Mouse (Mus musculus) hindbrain, embryonic 14.5 days (tissue): ENCODE measurements around the gene Lamtor3. TPM values are rescaled to one million over a fixed set of nuclear protein-coding genes. Genes with fewer than 3 reads are reported as not detected.
"Not testable (repeated sequence)": the region's sequence is repeated elsewhere in the genome, so short reads cannot be mapped to it uniquely, and the experiment has no call there.

Experiments
- ATAC-seq: fragments of 200-750 bp; cut with Nextera tagmentation; 2 replicates; pipeline ENCODE4 v1.8.0; 2017; ENCODE audit warnings: moderate number of reproducible peaks, mild to moderate bottlenecking, moderate TSS enrichment, moderate library complexity; ENCODE audit not compliant: low FRiP score
- DNase-seq: peaks from one replicate; pipeline ENCODE4 v3.0.0-alpha.2; 2015; ENCODE audit warnings: low spot score
- H3K27ac ChIP-seq: fragments of 300-500 bp; sonication (generic); 2 replicates; pipeline ENCODE4 v1.5.1; 2014; ENCODE audit warnings: mild to moderate bottlenecking, moderate library complexity
- H3K27me3 ChIP-seq: fragments of 300-500 bp; sonication (generic); 2 replicates; pipeline ENCODE4 v1.6.1; 2014; ENCODE audit warnings: mild to moderate bottlenecking, low read length, mixed read lengths; ENCODE audit not compliant: control insufficient read depth, insufficient read depth
- H3K36me3 ChIP-seq: fragments of 300-500 bp; sonication (generic); replicated peaks from 2 replicates; pipeline ENCODE4 v1.6.1; 2014; ENCODE audit not compliant: control insufficient read depth, insufficient read depth
- H3K4me1 ChIP-seq: fragments of 300-500 bp; sonication (generic); replicated peaks from 2 replicates; pipeline ENCODE4 v1.6.1; 2014; ENCODE audit warnings: antibody characterized with exemption, low read length, mixed read lengths; ENCODE audit not compliant: control insufficient read depth, insufficient read depth
- H3K4me2 ChIP-seq: fragments of 300-500 bp; sonication (generic); replicated peaks from 2 replicates; pipeline ENCODE4 v1.6.1; 2014; ENCODE audit warnings: mild to moderate bottlenecking, moderate library complexity
- H3K4me3 ChIP-seq: fragments of 300-500 bp; sonication (generic); replicated peaks from 2 replicates; pipeline ENCODE4 v1.5.1; 2014; ENCODE audit warnings: mild to moderate bottlenecking, low read length
- H3K9ac ChIP-seq: fragments of 300-500 bp; sonication (generic); 2 replicates; pipeline ENCODE4 v1.6.1; 2014
- H3K9me3 ChIP-seq: fragments of 300-500 bp; sonication (generic); 2 replicates; pipeline ENCODE4 v1.6.1; 2016; ENCODE audit warnings: low read length; ENCODE audit not compliant: control insufficient read depth
- WGBS: fragments of 180-500 bp; shearing (Covaris S2); extraction: QIAGEN DNeasy Blood & Tissue Kit; methylation state at CpG from one replicate; pipeline ENCODE4 v1.1.7; 2014; 5-methylcytosine and 5-hydroxymethylcytosine counted together
- polyA plus RNA-seq: library from polyadenylated mRNA; unstranded; fragments of >200 nt; fragmentation: Nextera tagmentation; extraction: Ambion mirVana; gene quantifications from 2 replicates; pipeline ENCODE4 v1.2.1, GENCODE M21; 2014

Gene Lamtor3
- polyA plus RNA-seq, 1 experiment from 2014 or later, result 128 TPM

DNA sequence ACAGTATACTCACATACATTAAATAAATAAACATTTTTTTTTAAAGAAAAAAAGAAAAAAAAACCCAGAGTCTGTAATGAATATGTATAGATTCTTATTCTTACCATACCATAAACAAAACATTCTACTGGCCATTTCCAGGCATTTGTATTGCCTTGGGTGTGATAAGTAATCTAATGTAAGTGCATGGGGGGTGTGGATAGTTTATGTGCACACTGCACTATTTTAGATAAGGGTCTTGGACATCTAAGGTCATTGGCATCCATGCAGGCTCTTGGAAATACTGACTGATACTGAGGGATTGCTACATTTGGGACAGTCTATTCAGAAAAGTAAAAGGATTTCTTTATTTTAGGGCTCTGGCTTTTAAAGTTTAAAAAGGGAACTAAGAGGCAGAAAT, 23.2 kb downstream of the Lamtor3 start:
- Histone ChIP-seq H3K27me3 (no peaks in the 10 kb centered on the region), H3K36me3 (no peaks in the 10 kb centered on the region), H3K27ac (no peak overlapping the region), H3K4me1 (no peaks in the 10 kb centered on the region), H3K4me3 (no peak overlapping the region), H3K9ac (no peak overlapping the region), H3K4me2 (no peak overlapping the region), H3K9me3 (no peaks in the 10 kb centered on the region)
- ATAC-seq, result no peak
- DNase-seq, result no peak

DNA sequence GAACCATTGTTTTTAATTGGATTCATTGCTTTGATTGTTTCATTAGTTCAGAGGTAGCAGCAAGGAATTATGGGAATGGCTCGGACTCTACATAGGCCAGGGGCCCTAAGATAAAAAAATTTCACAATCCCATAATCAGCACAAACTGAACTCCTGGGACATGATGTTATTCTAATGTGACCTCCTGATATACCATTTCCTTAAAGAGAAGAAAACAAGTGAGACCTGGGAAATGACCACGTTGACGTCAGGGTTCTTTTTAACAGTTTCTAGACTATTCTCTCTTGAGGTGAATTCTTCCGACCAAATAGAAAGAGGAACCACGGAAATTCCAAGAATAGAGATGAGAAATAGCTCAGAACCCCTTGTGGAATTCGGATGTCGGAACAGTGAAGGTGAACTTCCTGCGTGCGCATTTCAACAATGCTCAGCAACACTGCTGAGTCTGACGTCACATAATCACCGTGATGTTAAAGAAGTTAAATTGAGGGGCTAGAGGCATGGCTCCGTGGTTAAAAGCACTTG, 23.9 kb downstream of the Lamtor3 start:
- H3K4me2 ChIP-seq, result no peak overlapping the region
- H3K4me1 ChIP-seq, result no peaks in the 10 kb centered on the region
- no peaks in the 10 kb centered on the region for H3K27me3 ChIP-seq
- H3K36me3 ChIP-seq, result no peaks in the 10 kb centered on the region
- 89% methylated on average over 12 of the region's 12 CpGs for WGBS
- H3K9ac ChIP-seq, result no peak overlapping the region
- H3K27ac ChIP-seq, result no peak overlapping the region
- no peak overlapping the region for H3K4me3 ChIP-seq
- no peaks in the 10 kb centered on the region for H3K9me3 ChIP-seq
- ATAC-seq (no peak), DNase-seq (no peak)

DNA sequence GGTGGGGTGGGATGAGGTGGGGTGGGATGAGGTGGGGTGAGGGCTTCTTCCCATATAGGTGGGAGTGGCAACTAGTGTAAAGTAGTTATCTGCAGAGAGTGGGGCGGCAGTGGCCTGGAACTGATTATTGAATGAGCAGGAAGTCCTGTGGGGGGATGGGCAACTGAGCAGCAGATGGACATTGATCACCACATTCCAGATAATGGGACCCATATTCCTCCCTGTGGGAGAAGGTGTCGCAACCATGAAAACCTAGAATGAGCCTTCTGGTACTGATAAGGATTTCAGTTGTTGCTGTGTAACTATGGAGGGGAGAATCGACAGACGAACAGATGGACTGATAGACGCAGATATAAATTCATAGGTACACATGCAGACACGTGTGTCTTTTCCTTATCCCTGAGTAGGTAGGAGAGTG, 25.4 kb downstream of the Lamtor3 start:
- Histone ChIP-seq H3K27me3 (no peaks in the 10 kb centered on the region), H3K27ac (no peak overlapping the region), H3K4me3 (no peak overlapping the region), H3K9ac (no peak overlapping the region), H3K36me3 (no peaks in the 10 kb centered on the region), H3K4me1 (no peaks in the 10 kb centered on the region), H3K9me3 (no peaks in the 10 kb centered on the region), H3K4me2 (no peak overlapping the region)
- DNase-seq, result no peak
- no peak for ATAC-seq
- 92% methylated on average over 6 of the region's 6 CpGs for WGBS

DNA sequence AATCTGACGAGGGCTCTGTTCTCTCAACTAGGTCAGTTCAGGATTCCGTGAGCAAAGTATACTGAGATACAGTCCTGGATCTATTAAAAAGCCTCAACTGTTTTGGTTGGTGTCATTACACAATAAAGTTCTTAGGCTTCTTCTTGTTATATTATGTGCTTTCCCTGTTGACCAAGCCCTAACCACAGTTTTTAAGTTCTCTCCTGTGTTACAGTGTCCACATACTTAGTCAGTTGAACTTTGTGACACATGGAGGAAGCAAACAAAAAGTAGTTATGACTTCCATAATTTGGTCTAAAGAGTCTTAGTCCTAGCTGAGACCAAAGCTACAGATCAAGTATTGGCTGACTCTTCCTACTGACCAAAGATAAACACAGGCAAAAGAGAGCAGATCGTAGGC, 28.5 kb downstream of the Lamtor3 start:
- Histone ChIP-seq H3K4me3 (no peak overlapping the region), H3K27me3 (no peaks in the 10 kb centered on the region), H3K9ac (no peak overlapping the region), H3K36me3 (no peaks in the 10 kb centered on the region), H3K27ac (no peak overlapping the region), H3K4me1 (no peaks in the 10 kb centered on the region; the same call in 1 of the 2 replicates), H3K4me2 (no peak overlapping the region), H3K9me3 (no peaks in the 10 kb centered on the region)
- no peak for DNase-seq
- ATAC-seq, result no peak
- 81% methylated on average over 3 of the region's 3 CpGs for WGBS

DNA sequence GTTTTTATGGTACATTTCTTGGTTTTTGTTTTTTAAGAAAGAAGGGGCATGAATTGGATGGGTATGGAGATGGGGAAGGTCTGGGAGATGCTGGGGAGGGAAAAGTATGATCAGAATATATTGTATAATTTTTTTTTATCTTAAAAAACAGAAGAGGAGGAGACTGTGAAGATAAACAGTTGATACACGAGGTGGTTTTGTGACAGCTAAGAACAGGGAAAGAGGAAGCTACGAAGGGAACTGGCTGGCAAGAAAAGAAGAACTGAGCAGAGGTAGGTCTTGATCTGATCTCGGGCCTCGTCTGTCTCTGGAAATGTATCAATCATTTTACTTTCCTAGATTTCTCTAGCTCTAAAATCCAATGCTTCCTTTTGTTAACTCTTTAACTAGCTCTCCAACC, 29.2 kb downstream of the Lamtor3 start:
- Histone ChIP-seq H3K9ac (no peak overlapping the region), H3K4me1 (peaks cover 5% of the 10 kb centered on the region), H3K27me3 (no peaks in the 10 kb centered on the region), H3K9me3 (no peaks in the 10 kb centered on the region), H3K36me3 (no peaks in the 10 kb centered on the region), H3K27ac (no peak overlapping the region), H3K4me2 (no peak overlapping the region), H3K4me3 (no peak overlapping the region)
- WGBS, result 90% methylated on average over 4 of the region's 4 CpGs
- no peak for DNase-seq
- ATAC-seq, result no peak

DNA sequence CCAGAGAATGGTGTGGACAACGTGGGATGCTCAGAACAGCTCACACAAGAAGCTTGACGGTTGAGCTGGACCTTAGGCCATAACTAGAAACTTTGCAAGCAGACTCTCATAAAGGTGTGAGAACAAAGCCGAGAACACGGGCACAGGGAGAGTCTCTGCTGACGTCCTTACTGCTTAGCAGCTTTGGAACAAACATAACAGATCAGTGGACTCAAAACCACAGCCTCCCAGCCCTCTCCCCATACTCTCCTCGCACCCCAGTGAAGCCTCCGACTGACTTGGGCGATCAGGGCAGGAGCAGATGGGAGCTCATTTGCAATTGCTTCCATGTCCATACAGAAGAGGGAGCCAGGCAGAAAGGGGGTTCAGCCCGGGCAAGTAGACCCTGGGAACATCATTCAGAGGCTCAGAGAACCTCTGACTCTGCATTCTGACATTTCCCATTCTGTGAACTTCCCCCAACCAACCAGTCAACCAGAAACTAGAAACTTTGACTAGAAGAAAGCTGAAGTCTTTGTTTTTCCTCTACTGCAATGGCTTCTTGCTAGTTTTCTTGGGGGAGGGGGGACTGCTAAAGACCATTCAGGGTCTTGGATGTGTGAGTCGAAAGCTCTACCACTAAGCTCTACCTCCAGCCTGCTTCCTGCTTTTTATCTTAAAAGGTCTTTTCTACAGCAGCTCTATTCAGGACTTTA, 32.0 kb downstream of the Lamtor3 start:
- Histone ChIP-seq H3K27ac (no peak overlapping the region), H3K4me3 (no peak overlapping the region), H3K4me1 (peaks cover 14% of the 10 kb centered on the region), H3K36me3 (no peaks in the 10 kb centered on the region), H3K9me3 (no peaks in the 10 kb centered on the region), H3K9ac (no peak overlapping the region), H3K4me2 (no peak overlapping the region), H3K27me3 (no peaks in the 10 kb centered on the region)
- ATAC-seq (no peak), DNase-seq (no peak)
- 85% methylated on average over 10 of the region's 10 CpGs for WGBS

DNA sequence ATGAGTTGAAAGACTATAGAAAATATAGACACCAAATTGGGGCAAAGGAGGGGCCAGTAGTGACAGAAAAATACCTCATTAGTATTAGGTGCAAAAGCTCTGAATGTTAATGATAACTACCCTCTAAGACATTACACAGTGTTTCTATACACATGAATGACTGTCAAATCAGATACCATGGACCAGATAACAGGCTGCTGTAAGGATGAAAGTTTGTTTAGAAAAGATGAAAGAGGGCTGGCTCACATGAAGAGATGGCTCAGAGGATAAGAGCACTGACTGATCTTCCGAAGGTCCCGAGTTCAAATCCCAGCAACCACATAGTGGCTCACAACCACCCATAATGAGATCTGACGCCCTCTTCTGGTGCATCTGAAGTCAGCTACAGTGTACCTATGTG, 33.0 kb downstream of the Lamtor3 start:
- H3K4me1 ChIP-seq, result peaks cover 14% of the 10 kb centered on the region
- not testable (repeated sequence) for H3K9ac ChIP-seq, H3K4me2 ChIP-seq, DNase-seq, H3K36me3 ChIP-seq, H3K27ac ChIP-seq, H3K4me3 ChIP-seq, H3K9me3 ChIP-seq, H3K27me3 ChIP-seq, ATAC-seq
- WGBS, result 95% methylated on average over 3 of the region's 3 CpGs

DNA sequence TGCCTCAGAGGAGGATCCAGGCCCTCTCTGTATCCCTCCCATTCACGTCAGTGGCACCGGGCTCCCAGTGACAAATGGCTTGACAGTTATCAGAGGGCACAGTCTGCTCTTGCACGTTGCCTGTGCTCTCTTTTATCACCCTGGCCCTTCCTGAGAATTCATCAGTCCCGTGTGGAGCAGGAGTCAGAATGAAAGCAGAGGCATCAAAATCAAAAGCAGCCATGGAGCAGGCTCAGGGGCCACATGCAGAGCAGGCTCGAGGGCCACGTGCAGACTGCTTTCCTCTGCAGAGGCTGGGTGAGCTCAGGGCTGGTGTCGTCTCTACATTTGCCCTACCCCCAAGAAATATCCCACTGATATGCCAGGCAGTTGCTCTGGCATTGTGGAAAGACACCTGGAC, 33.5 kb downstream of the Lamtor3 start:
- ATAC-seq, result no peak
- no peaks in the 10 kb centered on the region for H3K9me3 ChIP-seq
- H3K4me1 ChIP-seq, result peaks cover 14% of the 10 kb centered on the region
- 39% methylated on average over 7 of the region's 7 CpGs for WGBS
- H3K27ac ChIP-seq, result no peak overlapping the region
- H3K9ac ChIP-seq, result no peak overlapping the region
- no peak overlapping the region for H3K4me2 ChIP-seq
- H3K4me3 ChIP-seq, result no peak overlapping the region
- H3K36me3 ChIP-seq, result no peaks in the 10 kb centered on the region
- no peaks in the 10 kb centered on the region for H3K27me3 ChIP-seq
- DNase-seq, result no peak

DNA sequence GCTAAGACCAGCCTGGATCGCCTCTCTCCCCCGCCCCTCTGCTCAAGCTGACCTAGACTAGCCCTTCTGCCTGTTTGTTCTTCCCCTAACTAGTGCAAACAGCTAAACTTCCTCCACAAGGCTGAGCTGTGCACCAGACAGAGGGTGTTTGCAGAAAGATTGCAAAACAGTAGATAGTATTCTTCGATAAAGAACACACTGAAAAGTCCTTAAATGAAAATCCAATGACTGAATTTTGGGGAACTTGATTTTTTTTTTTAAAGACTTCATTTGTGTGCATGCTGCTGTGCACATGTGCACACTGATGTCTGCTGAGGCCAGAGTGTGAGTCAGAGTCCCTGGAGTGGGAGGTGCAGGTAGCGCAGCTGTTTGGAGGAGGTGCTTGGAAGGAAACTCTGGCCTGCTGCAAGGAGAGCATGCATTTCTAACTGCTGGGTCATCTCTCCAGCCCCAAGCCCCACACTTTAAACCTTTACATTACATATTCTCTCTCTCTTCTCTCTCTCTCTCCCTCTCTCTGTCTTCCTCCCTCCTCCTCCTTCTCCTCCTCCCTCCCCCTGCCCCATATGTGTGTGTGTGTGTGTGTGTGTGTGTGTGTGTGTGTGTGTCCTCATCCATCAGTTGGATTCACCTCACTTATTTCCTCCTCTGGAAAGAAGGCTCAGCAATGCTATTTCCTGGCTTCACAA, 34.1 kb downstream of the Lamtor3 start:
- H3K4me1 ChIP-seq, result peaks cover 14% of the 10 kb centered on the region
- no peak overlapping the region for H3K9ac ChIP-seq
- H3K4me2 ChIP-seq, result peak overlapping the region; percentile 25; the same call in 1 of the 2 replicates
- H3K9me3 ChIP-seq, result no peaks in the 10 kb centered on the region
- peak; percentile 36; the same call in 1 of the 2 replicates for ATAC-seq
- 74% methylated on average over 4 of the region's 4 CpGs for WGBS
- H3K36me3 ChIP-seq, result no peaks in the 10 kb centered on the region
- no peak overlapping the region for H3K4me3 ChIP-seq
- H3K27me3 ChIP-seq, result no peaks in the 10 kb centered on the region
- peak overlapping the region; percentile 74 for H3K27ac ChIP-seq
- DNase-seq, result no peak
